Mouse (Mus musculus) small intestine, adult 2 months (tissue): ENCODE results near the gene Traf3ip3.

Source experiments
- CTCF ChIP-seq: fragments of 200-500 bp; IDR thresholded peaks from 2 replicates; pipeline ENCODE4 v1.5.1; 2012; ENCODE audit warnings: low read depth, mild to moderate bottlenecking, control low read depth, inconsistent platforms, low read length, moderate library complexity, mixed read lengths; ENCODE audit not compliant: insufficient replicate concordance, insufficient read length; ENCODE audit errors: extremely low read depth
- POLR2A ChIP-seq: fragments of 200-500 bp; IDR thresholded peaks from 2 replicates; pipeline ENCODE4 v1.6.1; 2012; ENCODE audit warnings: low read depth, mild to moderate bottlenecking, control low read depth, inconsistent platforms, low read length, moderate library complexity

DNA sequence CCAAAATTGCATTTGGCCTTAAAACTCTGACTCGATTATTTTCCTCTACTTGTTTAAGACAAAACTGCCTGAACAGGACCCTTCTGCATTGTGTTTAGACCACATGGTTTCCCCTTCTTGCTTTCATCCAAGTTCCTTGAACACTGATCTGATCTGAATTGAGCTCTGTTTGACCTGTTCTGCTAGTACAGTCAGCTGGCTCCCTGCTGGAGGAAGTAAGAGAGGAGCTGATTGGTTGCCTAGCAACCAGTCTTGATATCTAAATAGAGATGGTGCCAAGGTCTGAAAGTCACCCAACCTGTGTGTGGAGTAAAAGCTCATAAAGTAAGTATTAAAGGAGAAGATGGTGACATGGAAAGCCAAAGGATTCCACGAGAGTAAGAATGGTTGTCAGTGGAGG, 31.6 kb downstream of the Traf3ip3 start:
- TF ChIP-seq CTCF (no peak), POLR2A (no peak)
